Mouse (Mus musculus): ENCODE measurements around the gene Satb1.

Satb1 gene

DNA sequence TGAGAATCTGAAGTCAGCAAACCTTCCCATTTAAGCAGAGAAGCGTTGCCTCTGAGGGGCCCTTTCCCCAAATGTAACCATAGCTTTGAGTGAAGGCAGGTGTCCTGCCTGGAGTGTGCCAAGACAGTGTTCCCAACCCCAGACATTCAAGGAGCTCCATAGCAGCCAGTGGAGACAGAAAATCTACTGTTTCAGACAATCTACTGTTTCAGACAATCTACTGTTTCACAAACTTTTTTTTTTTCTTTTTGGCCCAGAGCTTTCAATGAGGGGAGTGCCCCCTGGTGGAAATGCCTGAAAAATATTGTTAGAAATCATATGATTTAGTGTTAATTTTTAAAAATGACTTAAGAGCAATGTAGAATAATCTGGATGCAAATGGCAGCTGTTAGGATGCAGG, 55.3 kb downstream of the Satb1 start:
- no peak for DNase-seq (ENCODE audit: low read depth, low spot score)

DNA sequence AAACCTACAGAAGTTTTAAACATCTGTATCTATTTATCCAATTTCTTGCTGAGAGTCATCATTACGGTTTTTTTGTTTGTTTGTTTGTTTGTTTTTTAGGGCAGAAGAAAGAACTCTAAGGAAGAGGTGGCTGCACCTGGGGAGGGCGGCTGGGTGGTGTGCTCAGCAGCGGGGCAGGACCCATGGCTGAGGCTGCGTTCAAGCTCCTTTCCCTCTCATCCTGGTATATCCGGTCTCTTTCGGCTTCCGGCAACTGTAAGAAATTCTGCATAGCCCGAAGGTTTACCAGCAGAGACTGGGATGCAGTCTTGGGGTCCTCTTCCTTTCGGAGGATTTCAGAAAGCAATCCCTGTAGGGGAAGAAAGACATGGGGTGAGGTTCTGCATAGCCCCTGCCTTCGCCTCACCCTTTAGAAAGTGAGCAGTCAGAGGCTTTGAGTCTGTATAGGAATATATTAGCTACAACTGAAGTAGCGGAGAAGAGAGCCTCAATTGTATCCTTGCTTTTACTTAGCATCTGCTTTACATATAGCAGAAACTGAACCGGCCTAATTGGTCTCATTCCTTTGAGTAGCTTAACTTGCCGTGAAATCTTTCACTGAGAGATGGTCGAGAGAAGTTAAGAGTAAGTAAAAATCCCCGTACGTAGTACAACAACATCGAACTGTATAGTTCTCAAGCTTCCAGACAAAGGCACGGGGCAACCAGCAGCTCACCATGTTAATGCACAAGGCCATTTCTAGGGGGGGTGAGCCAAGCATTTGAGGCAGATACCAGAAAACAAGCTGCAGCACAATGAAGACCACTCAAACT, 57.8 kb downstream of the Satb1 start:
- no peak for DNase-seq (ENCODE audit: low read depth, low spot score)

DNA sequence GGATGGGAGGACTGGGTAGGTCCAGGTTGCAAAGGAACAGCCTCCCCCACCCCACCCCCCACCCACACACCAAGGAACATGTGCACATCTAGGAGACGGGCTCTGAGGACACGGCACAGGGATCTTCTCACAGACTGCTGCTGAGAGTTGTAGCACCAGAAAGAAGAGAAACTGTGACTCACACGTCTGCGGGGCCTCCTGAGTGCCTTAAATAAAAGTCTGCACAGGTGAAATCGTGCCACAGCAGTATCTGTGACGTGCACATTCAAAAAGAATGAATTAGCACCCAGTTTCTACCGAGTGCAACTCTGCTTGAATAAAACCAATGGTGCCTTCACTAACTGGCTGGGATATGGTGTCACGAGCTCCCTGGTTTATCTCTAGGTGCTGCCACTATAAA, 69.5 kb downstream of the Satb1 start:
- DNase-seq (ENCODE audit: low read depth, low spot score) = no peak

DNA sequence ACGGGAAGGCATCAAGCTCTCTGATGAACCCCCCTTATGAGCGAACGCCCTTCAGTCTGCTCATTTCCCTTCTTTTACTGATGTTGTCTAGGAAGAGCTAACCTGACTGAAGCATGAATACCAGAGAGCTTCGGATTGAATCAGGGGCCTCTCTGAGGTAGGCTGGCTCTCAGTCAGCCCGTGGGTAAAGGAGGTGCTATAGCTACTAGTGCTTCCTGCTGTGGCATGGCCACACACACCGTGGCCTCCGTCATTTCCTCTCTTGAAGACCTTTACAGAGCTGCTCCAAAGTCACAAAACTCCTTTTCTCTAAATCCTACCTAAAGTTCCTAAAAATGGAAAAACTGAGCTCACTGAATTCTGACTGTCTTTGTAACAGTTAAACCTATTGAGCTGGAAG, 70.6 kb downstream of the Satb1 start:
- no peak for DNase-seq (ENCODE audit: low read depth, low spot score)

DNA sequence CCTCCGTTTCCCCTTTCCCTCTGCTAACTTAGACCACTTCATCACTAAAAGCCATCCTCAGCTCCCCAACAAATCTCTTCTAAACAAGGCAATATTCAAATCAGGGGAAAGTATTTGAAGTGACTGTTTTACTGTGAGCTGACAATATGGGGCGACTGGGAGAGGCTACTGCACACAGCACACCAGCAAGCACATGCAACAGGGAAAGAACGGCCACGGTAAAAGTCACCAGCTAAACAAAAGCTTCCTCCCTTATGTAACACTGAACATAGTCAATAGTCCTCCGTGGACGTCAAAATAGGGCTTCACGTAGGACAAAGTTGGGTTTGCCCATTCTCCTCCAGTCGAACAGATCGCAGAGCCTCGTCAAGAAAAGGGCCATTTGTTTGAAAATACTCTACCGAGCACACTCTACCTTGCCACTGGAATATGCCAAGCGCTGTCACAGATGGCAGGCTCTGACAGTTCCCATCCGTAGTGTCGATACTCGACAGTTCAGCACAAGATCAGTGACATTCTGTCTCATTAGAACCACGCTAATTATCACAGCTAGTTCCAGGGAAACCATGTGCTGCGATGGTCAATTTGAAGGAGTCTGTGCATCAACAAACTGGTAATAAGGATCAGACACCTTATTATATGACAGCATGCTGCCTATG, 72.0 kb downstream of the Satb1 start:
- no peak for DNase-seq (ENCODE audit: low read depth, low spot score)

DNA sequence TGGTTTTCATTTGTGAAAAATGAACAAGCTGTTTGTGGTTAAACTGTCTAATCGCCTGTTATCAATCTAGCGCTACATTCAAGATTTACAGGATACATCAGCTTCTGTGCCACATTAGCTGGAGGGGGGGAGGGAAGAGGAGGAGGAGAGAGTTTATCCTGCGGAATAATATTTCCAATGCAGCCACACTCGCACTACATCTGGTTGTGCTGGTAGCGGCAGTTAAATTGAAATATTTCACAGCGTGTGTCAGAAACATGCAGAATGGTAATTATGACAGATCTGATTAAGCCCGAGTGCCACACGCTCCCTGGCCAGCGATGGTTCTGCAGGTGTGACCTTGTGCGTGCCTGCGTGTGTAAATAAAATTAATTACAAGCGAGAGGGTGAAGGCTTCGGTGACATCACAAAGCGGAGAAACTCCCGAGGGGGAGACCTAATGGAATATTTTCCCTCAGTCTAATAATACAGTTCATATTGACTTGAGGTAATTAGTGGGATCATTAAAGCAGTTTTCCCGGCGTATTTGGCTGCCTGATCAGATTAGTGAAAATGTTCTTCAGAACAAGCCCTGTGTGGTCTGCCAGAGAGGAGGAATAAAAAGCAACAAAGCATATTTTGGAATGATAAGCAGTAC, 72.7 kb downstream of the Satb1 start:
- DNase-seq (ENCODE audit: low read depth, low spot score) = no peak

DNA sequence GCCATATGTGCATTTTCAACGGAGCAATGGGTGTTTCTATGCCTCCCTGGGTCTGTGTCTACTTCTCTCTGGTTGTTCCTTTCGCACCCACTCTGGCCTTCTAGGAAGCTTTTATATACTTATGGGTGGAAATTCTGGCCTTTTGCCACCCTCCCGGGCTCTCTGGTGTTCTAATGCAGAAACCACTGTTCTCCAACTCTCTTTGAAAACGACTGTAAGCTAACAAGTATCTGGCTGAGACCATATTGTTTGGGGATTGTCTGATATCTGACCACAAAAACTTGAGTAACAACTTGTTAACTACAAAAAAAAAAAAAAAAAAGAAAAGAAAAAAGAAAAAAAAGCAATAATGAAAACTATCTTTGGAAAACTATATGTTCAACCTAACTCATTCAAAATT, 73.6 kb downstream of the Satb1 start:
- no peak for DNase-seq (ENCODE audit: low read depth, low spot score)

DNA sequence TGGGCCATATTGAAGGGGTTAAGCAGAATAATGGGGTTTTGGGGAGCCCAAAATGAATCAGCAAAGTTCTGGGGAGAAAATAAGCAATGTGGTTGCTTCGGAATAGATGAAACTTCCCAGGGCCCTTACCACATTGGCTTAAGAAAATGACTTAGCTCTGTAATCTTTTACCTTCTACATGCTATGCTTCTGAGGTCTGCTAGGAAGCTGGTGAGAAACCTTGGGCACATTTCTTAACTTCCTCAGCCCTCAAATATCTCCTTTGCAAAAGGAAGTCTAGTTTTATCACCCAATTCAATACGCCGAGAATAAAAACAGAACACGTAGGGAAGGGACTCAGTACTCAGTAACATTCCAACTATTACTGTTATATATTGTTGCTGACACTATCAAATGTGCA, 80.9 kb downstream of the Satb1 start:
- DNase-seq (ENCODE audit: low read depth, low spot score) = no peak

DNA sequence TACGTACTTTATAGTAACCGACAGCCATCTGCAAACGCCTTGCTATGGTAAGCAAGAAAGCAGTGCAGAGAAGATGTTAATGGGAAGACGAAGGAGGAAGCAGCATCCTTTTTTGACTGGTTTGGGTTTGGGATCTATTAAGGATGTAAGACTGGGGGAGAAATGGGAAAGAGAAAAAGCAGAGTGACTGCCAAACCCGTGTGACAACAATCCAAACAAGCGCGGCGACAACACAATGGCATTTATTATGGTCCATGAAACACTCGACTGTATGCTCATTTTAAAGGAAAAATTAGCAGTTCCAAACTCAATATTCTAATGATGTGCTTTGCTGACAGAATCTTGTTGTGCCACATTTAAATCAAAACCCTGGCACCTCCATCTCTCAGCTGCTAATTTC, 85.9 kb downstream of the Satb1 start:
- no peak for DNase-seq (ENCODE audit: low read depth, low spot score)

DNA sequence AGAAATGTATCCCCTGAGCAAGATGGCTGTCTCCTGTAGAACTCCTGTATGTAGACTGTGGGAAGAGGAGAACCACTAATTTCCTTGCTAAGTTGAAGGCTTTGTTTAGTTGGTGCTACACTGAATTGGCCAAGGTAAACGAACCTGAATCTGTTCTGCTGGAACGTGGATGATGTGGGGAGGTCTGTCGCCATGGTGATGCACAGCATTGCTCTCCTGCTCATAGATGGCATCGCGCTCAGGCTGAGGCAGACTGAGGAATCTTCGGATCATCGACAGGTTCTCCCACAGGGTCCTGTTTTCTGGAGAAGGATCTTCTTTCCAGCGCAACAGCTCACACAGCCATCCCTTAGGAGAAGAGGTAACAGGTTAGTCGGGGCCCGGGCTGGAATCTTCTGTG, 90.6 kb downstream of the Satb1 start:
- no peak for DNase-seq (ENCODE audit: low read depth, low spot score)

DNA sequence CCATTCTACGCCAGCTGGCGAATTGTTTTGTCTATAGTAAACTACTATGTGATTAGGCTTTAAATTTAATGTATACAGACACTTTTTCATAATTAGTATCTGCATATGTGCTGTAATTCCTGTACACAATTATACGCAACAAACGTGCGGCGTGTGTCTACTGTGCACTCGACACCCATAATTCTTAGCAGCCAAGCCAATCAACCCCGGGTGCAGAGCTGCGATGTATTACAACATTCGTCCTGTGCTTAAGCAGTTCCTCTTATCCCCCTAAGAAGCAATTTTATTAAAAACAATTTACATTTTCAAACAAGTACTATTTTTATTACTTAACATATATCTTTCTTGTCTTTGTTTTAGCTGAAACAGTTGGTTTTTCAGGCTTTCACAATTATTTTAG, 92.0 kb downstream of the Satb1 start:
- DNase-seq (ENCODE audit: low read depth, low spot score) = no peak

DNA sequence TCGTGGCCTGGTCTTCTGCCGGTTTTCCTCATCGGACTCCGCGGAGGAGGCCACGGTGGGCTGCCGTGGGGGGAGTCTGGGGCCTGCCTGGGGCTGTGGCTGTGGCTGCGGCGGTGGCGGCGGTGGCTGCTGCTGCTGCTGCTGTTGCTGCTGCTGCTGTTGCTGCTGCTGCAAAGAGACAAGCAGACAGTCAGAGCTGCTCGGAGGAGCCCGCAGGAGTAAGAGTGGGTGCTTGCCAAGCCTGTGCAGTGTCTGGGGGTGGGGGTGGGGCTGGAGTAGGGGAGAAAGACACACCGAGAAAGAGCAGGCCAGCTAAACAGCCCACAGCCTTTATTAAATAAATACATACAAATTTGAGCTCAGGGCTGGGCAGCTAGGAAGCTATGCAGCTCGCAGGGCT, 92.8 kb downstream of the Satb1 start:
- DNase-seq (ENCODE audit: low read depth, low spot score) = no peak

DNA sequence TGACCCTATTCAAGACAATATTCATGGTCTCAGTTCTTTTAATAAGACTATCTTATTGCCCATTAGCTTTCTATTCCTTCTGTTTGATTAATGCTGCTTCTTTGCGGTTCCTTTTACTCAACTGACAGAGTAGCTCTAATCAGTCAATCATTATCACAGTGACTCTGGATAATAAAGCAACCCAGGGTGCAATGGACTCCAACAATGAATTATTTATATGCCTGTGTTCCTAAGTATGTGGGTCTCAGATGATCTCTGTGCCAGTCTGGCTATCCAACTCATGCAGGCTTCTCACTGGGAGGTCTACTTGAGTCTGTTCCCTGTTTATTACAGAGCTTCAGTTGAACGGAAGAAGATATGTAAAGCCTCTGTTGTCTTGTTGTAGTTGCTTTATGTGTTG, 108.6 kb downstream of the Satb1 start:
- DNase-seq (ENCODE audit: low read depth, low spot score) = no peak

DNA sequence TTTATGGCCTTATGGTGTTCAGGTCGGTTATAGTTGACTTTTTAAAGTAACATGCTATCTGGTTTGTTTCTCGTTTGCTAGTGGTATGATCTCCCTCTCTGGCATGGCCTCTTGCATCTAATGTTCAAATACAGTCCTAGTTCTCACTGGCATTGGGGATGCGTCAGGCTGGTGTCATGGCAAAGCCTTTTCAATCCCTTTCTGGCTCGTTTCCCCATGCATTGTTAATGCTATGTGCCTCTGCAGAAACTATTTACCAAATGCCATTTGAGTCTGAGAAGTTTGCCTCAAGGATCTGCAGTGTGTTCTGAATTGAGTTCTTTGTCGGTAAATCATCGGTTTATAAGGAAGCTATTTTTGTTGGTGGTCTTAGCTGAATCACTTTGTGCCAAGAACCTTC, 137.4 kb downstream of the Satb1 start:
- DNase-seq (ENCODE audit: low read depth, low spot score) = no peak

DNA sequence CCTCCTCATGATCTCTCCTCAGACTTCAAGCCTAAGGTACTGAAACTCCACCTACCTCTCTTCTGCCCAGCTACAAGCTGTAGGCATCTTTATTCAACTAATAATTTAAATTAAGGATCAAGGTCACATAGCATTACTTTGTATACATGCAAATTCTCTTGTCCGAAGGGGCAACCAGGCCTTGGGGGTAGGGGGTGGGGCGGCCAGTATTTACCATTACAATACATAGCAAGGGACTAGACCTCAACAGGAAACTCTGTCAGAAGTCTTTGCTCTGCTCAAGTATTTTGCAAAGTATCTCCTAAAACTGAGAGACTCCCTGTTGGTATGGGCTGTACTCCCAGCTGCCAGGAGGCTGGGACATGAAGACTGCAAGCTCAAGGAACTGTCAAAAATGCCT, 137.8 kb downstream of the Satb1 start:
- DNase-seq (ENCODE audit: low read depth, low spot score) = no peak

DNA sequence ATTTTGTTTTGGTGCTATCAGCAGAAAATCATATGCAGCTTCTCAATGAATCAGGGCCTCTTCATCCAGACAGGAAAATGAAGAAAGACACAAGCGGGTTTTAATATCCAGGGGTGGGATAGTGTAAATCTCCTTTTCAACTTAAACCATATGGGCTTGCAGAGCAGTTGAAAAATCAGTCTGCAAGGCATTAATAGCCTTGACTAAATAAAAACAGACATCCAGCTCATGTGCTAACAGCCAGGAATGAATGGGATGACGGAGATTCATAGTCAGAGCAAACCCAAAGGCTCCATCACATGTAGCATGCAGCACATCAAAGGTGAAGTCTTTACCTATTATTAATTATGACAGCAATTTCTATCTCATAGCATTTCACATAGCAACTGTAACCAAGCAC, 142.6 kb downstream of the Satb1 start:
- DNase-seq (ENCODE audit: low read depth, low spot score) = no peak

DNA sequence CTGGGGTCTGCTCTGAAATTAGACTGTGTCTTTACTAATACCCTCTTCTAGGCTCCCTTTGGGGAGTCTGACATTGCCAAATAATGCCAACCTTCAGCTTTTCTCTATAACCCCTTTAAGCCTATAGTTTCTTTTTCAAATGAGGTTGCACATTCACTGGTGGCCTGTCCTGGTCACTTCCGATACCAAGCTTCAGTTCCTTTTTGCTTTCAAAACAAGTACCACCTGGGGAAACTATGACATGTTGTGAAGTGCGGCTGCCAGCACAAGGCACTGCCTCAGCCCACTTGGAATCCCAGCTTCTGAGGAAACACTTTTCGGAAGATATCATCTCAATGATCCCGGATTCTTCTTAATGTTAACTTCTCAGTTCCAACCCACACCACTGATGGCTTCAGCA, 145.9 kb downstream of the Satb1 start:
- no peak for DNase-seq (ENCODE audit: low read depth, low spot score)
